In the genomic region with DNA sequence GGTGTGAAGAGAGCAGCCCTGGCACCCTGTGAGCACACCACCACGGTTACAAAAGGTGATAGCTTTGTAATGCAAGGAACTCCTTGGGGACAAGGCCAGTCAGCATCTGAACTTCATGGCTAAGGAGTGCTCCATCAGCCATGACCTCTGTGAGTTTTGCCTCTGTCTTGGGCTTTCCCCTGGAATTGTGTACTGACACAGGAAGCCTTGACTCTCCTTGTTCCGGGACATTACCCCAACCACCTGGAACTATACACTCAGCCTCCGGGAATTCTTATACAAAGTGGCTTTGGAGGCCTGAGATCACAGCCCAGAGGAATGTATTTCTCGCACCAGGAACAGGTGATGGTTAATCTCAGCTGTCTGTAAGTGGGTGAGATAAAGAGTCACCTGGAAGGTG, we compare ENCODE assay signal across 22 mouse cellular contexts.
DNase-seq lines count a peak whose midpoint lies in the region; ATAC-seq and TF ChIP-seq lines count a peak whose summit lies in the region.
"Had no signal": no experiment of that assay in that cellular context is flagged by ENCODE, and none has a peak within 500 bp of the region (broad histone marks: within the 10 kb centered on the region; RNA-seq: fewer than 3 reads in every experiment).

No protein-coding gene starts in this region.

- no peak overlapping the region for H3K27ac ChIP-seq in kidney, embryonic 14.5 days (ENCODE audit: low read depth, low read length)
- peak overlapping the region; percentile 74 for H3K27ac ChIP-seq in lung, embryonic 14.5 days (ENCODE audit: low read depth)
- H3K27ac ChIP-seq: embryonic facial prominence, embryonic 13.5 days; forebrain, embryonic 12.5 days; heart, adult 2 months; heart, embryonic 15.5 days; hindbrain, embryonic 13.5 days had no signal

- no peak overlapping the region for H3K4me2 ChIP-seq in kidney, embryonic 14.5 days (replicated peaks; ENCODE audit: low read depth, low read length)
- H3K4me2 ChIP-seq in lung, embryonic 14.5 days, result no peak overlapping the region
- H3K4me2 ChIP-seq: embryonic facial prominence, embryonic 13.5 days; forebrain, embryonic 12.5 days; heart, embryonic 11.5 days; heart, embryonic 15.5 days; hindbrain, embryonic 13.5 days had no signal

- ATAC-seq in kidney, embryonic 14.5 days (ENCODE audit: low FRiP score, low TSS enrichment), result peak; percentile 32; the same call in 1 of the 2 replicates
- ATAC-seq in lung, embryonic 14.5 days (ENCODE audit: insufficient read depth), result no peak
- peak; percentile 82 for ATAC-seq in Patski
- ATAC-seq: CD4-positive, CD25-positive, alpha-beta regulatory T cell, adult 4 months; forebrain, embryonic 16.5 days had no signal

- no peak overlapping the region for H3K4me3 ChIP-seq in kidney, embryonic 14.5 days (ENCODE audit: low read length)
- no peak overlapping the region for H3K4me3 ChIP-seq in lung, embryonic 14.5 days (ENCODE audit: low read depth, low read length)
- H3K4me3 ChIP-seq: embryonic facial prominence, embryonic 13.5 days; forebrain, embryonic 12.5 days; heart, adult 2 months; heart, embryonic 15.5 days; hindbrain, embryonic 13.5 days had no signal

- H3K27me3 ChIP-seq in kidney, embryonic 14.5 days (ENCODE audit: control insufficient read depth, insufficient read depth, low read length), result no peaks in the 10 kb centered on the region
- H3K27me3 ChIP-seq in lung, embryonic 14.5 days (ENCODE audit: insufficient read depth, low read length), result no peaks in the 10 kb centered on the region
- H3K27me3 ChIP-seq in Patski, result no peaks in the 10 kb centered on the region
- H3K27me3 ChIP-seq: embryonic facial prominence, embryonic 13.5 days; forebrain, embryonic 12.5 days; heart, embryonic 15.5 days had no signal

- in situ Hi-C loops in Patski (cut with MboI; ENCODE audit: low pct_unique_long_range_greater_than_20kb), result loop anchor here (25.0 kb wide), 1 partner anchor 1113 kb away; no protein-coding TSS in a partner anchor

- WGBS in kidney, embryonic 14.5 days, result 31% methylated on average over 4 of the region's 4 CpGs
- 54% methylated on average over 4 of the region's 4 CpGs for WGBS in lung, embryonic 14.5 days

- POLR2A ChIA-PET in Patski (lab: Charles Lee), result interaction anchor here (0.6 kb wide), 1 partner anchor 398 kb away, joined by 3 read pairs; no protein-coding TSS in a partner anchor

- no peak for TF ChIP-seq CTCF in lung, embryonic 14.5 days (IDR thresholded peaks at IDR 0.05; ENCODE audit: low read depth)
- TF ChIP-seq CTCF in Patski (IDR thresholded peaks at IDR 0.05), result no peak

- peaks cover 23% of the 10 kb centered on the region; the same call in 1 of the 2 replicates for H3K4me1 ChIP-seq in kidney, embryonic 14.5 days (ENCODE audit: control insufficient read depth, insufficient read depth, low read length)
- H3K4me1 ChIP-seq in lung, embryonic 14.5 days (ENCODE audit: insufficient read depth), result peaks cover 27% of the 10 kb centered on the region

- H3K9ac ChIP-seq in kidney, embryonic 14.5 days (ENCODE audit: low read depth, low read length), result no peak overlapping the region
- no peak overlapping the region for H3K9ac ChIP-seq in lung, embryonic 14.5 days
- H3K9ac ChIP-seq: embryonic facial prominence, embryonic 13.5 days; forebrain, embryonic 12.5 days; heart, embryonic 15.5 days; hindbrain, embryonic 13.5 days had no signal

- DNase-seq in kidney, adult 18-20 months, result no peak
- no peak for DNase-seq in lung, embryonic 14.5 days
- no peak for DNase-seq in lung, postnatal 36 days
- peak; percentile 56 for DNase-seq in Patski (ENCODE audit: low read depth, low spot score)
- no peak for DNase-seq in adrenal gland, postnatal 14 days
- DNase-seq in gastrocnemius, adult 18-20 months (ENCODE audit: low spot score), result no peak
- DNase-seq: adrenal gland, postnatal 10 days; B cell, adult 2 months; cerebellum, adult 11-12 months; cerebellum, adult 9-10 months; cerebellum, postnatal 25 days; gastrocnemius, postnatal 14 days; heart, adult 2 months; heart, postnatal 14 days had no signal

- CTCF ChIA-PET in Patski (lab: Charles Lee), result interaction anchor here (1.4 to 5.6 kb wide), 3 partner anchors 9 to 13 kb away, joined by 5 to 33 read pairs (median 6); no protein-coding TSS in a partner anchor

- H3K9me3 ChIP-seq in kidney, embryonic 14.5 days (ENCODE audit: control insufficient read depth, low read length), result no peaks in the 10 kb centered on the region
- no peaks in the 10 kb centered on the region for H3K9me3 ChIP-seq in lung, embryonic 14.5 days (ENCODE audit: low read depth, low read length)
- H3K9me3 ChIP-seq: embryonic facial prominence, embryonic 13.5 days; forebrain, embryonic 12.5 days; heart, embryonic 15.5 days; hindbrain, embryonic 13.5 days had no signal

- no peaks in the 10 kb centered on the region for H3K36me3 ChIP-seq in kidney, embryonic 14.5 days (ENCODE audit: control insufficient read depth, insufficient read depth, low read length)
- no peaks in the 10 kb centered on the region for H3K36me3 ChIP-seq in lung, embryonic 14.5 days (ENCODE audit: insufficient read depth)
- H3K36me3 ChIP-seq: embryonic facial prominence, embryonic 13.5 days; forebrain, embryonic 12.5 days; heart, embryonic 15.5 days; hindbrain, embryonic 13.5 days had no signal
